Mouse (Mus musculus): Measurements from ENCODE around the gene Gpx7.
A peak's percentile ranks its signal among the peaks of the same experiment; 100 is the strongest.

Gpx7 gene

DNA sequence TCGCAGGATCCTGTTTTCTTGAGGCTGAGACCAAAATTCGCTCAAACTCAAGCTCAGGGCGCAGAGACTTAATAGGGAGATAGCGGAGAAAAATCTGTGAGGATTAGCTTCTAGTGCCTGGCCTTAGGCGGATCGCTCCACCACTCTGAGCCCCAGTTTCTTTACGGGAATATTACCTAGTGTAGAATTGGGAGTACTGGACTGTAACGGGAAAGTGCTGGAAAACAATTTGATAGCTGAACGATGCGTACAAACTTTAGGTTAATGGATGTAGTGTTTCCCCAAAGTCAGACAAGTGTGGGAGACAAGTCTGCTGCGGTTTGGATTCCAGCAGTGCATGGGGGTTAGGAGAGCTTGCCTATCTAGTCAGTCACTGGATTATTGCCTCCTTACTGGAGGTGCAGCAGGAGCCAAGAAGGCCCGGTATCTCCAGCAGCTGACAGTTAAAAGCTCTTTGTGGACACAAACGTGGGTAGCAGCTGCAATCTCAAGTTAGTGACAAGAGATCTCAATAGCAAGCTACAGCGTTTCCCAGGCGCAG, at the start of gene Gpx7:
Gene Gpx7 (minus strand): TSS at position 101 of the 541 bp plus-strand sequence.
- DNase-seq (ENCODE audit: inconsistent age in 2 of 2, low spot score in 1 of 2): no peak

DNA sequence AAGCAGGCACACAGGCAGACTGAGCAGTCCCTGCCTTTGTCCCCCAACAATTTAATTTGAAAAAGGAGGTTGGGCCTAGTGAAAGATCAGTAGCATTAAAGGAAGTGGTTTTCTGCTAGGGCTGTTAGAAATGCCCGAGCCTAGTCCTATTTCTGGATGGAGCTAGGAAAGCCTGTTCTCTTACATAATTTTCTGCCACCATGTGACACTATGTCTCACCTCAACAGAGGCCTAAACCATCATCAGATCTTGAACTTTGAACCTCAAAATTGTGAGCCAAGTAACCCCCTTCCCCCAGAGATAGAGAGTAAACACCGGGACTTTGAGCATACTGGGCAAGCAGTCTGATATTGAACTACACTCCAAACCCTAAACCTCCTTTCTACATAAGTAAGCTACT, 49.3 kb upstream of the Gpx7 start:
- DNase-seq (ENCODE audit: inconsistent age in 2 of 2, low spot score in 1 of 2): no peak

DNA sequence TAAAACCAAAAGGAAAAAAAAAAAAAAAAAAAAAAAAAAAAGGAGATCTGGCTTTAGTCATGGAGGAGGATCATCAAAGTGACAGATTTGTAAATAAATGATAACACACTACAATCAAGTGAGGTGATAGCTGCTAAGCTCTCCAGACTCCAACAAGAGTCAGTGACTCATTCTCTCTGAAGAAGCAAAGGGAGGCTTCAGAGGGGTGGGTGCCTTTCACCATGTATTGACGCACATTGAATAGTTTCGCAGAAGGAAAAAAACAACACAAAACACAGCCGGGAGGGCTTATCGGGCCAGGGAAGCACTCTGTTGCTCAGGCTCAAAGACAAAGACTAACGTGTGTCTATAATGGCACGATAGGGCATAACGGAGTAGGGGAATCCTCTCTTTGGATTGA, 41.3 kb upstream of the Gpx7 start:
- DNase-seq (ENCODE audit: inconsistent age in 2 of 2, low spot score in 1 of 2): no peak

DNA sequence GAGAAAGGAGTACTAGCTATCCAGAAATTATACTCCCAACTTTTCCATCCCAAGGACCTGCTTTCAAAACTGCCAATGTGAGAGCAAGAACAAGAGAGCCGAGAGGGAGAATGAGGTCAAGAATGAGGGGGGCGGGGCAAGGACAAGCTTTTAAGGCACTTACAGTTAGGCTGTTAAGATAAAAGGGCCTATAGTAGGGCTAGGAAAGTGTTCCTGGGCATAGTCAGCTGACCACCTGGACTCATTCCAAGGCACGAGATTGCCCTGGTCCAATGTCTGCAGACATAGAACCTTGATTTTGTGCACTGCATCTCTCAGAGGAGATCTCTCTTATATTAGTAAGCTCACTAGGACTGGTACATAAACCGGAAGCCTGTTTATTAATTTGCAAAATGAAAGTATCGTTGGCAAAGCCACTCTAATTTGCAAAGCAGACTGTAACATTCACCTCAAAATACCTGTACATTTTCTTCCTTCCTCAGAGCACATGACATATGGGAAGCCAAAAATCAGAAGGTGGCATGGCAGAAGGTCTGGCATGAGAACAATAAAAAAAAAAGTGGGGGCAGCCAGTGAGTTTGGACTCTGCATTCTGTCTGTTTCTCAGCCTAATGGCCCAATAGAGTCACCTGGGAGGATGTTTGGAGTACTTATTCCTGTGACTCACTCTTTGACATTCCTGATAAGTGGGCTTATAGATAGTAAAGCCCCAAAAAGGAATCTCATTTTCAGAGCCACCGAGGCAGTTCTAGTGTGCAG, 31.5 kb upstream of the Gpx7 start:
- DNase-seq (ENCODE audit: inconsistent age in 2 of 2, low spot score in 1 of 2): peak in 1 of 2 experiments; percentile 37

DNA sequence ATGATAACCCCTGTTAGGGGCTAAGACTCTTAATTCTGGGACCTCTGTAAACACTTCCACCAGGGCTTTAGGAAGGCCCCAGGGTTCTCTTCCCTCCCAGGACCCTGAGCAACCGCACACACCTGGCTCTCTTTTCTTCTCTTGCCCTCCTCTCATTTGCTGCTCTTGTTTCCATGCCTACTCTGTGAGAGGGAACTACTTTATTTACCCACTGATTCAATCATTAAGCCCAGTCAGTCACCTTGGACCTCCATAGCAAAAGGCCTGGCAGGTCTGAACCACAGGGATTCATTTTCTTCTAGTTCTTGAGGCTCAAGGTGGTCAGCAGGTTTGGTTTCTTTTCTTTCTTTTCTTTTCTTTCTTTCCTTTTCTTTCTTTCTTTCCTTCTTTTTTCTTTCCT, 29.5 kb upstream of the Gpx7 start:
- no peak for DNase-seq (ENCODE audit: inconsistent age in 2 of 2, low spot score in 1 of 2)

DNA sequence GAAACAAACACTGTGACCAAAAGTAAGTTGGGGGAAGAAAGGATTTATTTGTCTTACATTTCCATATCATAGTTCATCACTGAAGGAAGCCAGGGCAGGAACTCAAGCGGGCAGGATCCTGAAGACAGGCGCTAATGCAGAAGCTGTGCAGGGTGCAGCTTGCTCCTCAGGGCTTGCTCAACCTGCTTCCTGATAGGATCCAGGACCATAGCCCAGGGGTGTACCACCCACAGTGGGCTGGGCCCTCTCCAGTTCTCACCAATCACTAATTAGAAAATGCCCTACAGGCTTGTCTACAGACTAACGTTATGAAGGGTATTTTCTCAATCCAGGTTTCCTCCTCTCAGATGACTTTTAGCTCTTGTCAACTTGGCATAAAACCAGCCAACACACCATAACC, 28.9 kb upstream of the Gpx7 start:
- no peak for DNase-seq (ENCODE audit: inconsistent age in 2 of 2, low spot score in 1 of 2)

DNA sequence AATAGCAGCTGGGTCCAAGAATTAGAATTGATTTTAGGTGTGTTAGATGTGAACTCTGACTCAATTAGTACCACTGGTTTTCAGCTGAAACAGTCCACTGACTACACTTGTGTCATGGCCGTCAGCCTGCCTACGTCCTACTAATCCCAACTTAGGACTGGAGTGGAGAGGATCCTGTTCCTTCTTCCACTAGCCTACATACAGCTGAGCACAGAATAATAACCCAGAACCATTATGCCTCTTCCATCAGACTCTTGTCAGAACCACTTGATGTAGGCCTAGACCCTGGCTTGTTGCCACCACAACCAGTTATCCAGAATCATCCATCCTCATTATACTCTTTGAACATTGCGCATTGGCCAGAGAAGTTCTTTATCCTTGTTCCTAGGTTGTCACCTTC, 28.0 kb upstream of the Gpx7 start:
- DNase-seq (ENCODE audit: inconsistent age in 2 of 2, low spot score in 1 of 2): no peak

DNA sequence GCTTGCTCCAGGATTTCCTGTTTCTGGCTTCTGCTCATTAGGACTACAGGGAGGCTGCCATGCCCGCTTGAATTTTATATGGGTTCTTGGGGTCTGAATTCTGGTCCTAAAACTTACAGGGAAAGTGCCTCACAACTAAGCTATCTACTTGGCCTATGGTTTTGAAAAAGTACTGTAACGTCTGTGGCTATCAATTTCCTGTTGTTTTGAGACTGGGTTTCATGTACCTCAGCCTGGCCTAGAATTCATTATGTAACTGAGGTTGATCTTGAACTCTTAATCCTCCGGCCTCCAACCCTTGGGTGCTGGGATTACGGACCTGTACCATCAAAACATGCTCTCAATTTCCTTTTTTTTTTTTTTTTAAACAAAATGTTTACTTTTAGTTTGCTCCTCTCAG, 27.5 kb upstream of the Gpx7 start:
- DNase-seq (ENCODE audit: inconsistent age in 2 of 2, low spot score in 1 of 2): no peak

DNA sequence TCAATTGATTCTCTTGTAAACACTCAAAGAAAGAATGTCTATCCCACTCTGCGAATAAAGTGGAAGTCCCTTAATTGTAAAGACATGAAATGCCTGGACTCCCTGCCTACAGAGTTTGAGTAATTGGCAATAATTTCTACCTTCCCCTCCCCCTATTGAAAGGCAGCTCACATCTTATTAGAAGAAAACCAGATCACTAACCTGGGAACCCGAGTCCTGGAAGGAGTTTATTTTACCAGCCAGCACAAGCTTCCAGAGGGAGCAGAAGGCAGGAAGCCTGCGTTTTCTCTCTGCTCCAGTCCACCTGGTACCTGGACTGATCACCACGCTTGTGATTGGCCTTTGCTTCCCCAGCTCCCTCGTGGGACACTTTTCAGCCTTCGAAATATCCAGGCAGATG, 26.6 kb upstream of the Gpx7 start:
- DNase-seq (ENCODE audit: inconsistent age in 2 of 2, low spot score in 1 of 2): no peak

DNA sequence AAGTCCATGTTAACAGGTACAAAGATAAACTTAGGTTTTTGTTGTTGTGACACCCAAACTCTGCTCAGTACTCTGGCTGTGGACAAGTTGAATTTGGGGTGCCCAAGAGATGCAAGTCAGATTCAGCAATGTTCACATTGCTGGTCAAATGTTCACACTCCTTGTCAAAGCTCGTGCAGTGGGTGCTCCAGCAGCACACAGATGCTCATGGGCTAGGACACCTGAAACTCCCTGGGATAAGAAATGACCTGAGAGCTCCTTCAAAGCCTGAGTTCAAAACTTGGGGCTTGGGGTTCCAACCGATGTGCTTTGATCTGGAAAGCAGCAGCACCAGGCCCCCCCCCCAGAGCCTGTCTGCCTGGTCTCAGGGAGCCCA, 24.8 kb upstream of the Gpx7 start:
- DNase-seq (ENCODE audit: inconsistent age in 2 of 2, low spot score in 1 of 2): no peak

DNA sequence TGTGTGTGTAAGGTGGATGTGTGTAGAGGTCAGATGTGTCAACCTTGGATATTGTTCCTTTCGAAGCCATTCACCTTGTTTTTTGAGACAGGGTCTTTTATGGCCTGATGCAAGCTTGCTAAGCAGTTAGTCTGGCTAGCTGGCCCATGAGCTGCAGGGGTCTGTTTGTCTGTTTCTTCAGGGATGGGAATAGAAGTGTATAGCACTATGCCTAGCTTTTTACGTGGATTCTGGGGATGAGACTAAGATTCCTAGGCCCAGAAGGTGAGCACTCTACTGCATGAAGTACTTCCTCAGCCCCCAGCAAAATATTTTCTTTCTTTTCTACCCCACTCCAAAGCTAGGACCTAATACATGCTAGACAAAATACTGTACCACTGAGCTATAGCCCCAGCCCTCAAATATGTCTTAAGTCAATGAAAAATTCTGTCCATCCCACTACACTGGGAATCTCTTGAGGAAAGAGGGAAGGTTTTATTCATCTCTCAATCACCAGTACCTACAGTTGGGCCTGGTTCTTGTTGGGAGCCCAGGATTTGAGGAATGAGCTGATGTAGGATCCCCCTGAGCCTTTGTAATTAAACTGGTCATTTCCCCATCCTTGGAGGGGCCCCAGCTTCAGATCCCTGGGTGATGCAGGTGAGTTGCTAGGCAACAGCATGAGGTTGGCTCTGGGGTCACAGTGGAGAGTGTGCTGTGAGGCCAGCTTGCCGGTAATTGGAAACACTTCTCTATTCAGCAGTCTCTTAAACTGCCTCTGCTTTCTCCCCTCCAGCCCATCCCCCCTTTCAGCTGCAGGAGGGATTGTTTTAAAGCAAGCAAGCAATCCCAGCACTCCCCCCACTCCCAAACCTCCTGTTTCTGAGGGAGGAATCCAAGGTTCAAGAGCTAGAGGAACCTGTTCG, 24.1 kb upstream of the Gpx7 start:
- DNase-seq (ENCODE audit: inconsistent age in 2 of 2, low spot score in 1 of 2): no peak

DNA sequence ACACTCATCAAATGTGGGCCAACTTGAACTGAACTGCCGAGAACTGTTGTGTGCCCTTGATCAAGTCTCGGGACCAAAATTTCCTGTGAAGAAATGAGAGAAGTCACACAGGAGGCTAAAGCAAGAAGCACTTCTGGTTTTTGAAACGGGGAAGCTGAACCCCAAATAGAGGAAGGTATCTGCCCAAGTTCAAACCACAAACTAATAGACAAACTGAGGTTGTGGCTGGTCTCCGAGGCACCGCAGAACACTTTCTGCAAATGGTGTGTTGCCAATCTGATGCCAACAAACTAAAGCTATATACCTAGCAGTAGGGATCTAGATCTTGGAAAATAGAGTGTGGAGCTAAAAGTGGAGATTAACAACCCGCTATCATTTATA, 21.6 kb upstream of the Gpx7 start:
- no peak for DNase-seq (ENCODE audit: inconsistent age in 2 of 2, low spot score in 1 of 2)

DNA sequence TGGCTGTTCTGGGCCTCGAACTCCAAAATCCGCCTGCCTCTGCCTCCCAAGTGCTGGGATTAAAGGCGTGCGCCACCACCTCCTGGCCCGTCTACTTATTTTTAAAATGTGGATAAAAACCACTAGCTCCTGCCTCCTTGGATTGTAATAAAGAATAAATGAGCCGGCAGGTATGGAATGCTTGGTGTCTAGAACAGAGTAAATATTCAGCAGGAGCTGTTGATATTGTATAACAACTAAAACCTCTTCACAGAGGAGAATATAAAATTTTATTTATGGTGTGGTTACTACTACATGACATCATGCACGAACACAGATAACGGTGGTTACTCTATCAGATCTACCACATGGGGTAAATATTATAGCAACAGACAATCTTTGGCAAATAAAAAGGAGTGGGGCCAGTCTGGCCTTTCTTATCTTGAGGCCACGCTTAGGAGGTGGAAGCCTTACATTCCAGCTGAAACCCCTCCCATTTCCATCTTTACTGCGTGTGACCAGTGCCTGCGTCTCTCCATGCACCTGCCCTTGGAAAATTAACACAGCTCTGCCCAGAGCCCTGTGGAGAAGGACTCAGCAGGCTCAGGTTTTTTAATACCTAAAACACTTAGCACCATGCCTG, 21.1 kb upstream of the Gpx7 start:
- no peak for DNase-seq (ENCODE audit: inconsistent age in 2 of 2, low spot score in 1 of 2)

DNA sequence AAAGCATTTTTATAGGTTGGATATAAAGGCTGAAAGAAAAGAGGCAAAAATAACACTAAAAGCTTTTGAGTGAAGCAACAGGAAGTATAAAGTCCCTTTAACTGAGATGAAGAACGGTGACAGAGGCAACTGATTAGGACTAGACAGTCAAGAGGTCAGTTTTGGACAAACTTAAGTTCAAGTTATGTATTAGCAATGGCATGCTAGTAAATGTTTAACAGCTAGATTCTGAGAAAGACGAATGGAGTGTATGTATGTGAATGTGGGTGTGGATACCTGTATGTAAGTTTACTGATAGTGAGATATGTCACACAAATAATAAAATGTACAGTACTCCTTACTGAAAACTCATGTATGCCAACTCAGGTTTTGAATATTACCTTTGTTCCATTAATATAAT, 17.8 kb upstream of the Gpx7 start:
- DNase-seq (ENCODE audit: inconsistent age in 2 of 2, low spot score in 1 of 2): no peak

DNA sequence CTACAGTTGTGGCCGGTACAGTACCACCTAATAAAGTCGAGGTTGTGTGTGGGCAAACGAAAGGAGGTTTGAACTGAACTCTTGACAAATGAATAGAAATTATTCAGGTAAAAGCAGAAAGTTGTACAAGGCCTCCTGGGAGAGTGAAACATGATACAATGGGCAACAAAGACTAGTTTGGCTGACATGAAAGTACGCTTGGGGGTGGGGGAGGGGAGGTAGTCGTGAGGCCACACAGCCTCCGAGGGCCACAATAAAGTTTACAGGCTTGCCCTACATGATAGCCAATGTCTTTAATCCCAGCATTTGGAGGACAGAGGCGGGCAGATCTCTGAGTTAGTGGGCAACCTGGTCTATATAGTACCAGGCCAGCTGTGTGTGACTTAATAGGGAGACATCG, 860 bp upstream of the Gpx7 start:
- DNase-seq (ENCODE audit: inconsistent age in 2 of 2, low spot score in 1 of 2): no peak

DNA sequence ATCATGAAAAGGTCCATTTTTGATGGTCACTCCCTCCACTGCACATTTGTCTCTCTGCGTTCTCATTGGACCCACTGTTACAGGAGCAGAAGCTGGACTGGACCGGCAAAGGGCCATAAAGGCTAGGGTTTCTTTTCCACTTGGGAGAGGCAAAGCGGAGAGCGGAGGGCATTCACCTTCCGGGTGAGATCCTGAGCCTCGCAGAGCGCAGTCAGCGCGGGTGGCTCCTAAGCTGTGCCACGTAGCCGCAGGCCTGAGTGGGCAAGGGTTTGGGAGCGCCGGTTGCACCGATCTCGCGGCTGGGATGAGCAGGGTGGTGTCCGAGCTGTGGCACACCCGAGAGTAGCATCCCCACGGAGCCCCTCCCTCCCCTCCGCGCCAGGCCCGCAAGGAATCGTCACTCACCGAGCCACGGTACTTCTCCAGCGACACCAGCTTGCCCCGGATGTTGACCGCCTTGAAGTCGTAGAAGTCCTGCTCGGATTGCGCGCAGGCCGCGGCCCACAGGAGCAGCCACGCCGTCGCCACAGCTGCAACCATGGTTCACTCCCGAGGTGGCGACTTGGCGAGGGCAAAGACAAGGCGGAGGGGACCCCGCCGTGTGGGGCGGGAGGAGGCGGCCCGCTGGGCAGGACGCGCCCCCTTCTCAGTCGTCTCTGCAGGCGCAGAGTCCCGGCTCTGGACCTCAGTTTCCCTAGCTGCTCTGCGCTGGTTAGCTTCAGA, 462 bp downstream of the Gpx7 start:
- peak; percentile 78 to 92 for DNase-seq (ENCODE audit: inconsistent age in 2 of 2, low spot score in 1 of 2)

DNA sequence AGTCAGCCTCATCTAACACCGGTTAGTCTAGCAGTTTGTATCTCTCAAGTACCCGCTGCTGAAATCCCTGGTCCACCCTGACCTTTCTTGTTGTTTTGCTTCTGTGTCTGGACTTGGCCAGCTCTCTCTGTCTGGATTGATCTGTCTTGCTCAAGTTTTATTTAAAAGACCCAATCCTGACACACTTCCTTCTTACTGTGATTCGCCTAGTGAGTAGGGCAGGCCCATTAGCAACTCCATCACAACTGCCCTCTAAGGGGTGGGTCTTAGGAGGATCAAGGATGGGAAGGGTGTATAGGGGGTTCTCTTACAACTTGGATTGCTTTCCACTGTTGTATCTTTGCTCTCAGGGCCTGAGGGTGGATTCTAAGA, 1.0 kb downstream of the Gpx7 start:
- no peak for DNase-seq (ENCODE audit: inconsistent age in 2 of 2, low spot score in 1 of 2)

DNA sequence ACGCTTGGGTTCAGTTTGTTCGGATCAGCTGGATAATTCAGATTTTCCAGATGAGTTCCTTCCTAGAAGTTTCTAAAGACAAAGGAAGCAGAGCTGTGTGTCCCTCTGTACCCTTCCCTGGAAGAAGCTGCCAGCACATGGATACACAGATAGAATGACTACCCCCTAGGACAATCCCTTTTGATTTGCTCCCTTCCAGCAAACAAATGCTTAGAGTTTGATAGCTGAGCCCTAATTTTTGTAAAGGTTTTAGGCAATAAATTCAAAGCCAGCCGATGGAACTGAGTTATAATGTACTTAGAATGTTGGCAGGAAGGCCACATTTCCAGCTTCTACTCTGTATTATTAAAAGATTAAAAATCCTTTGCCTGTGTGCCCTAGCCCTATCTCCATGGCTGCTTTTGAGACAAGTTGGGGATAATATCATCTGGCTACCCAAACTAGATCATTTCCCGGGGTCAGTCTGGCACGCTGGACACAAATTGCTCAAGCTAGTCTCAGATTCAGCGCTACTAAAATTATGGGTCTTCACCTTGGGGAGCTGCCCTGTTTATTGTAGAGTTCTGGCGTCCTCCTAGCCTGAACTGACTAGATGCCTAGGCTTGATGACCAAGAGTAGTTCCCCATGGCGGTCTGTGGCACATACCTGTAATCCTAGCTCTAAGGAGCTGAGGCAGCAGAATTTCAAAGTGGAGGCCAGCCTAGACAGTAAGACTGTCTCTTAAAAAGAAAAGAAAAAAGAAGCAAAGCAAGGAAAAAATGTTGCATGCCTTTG, 2.7 kb downstream of the Gpx7 start:
- DNase-seq (ENCODE audit: inconsistent age in 2 of 2, low spot score in 1 of 2): no peak

DNA sequence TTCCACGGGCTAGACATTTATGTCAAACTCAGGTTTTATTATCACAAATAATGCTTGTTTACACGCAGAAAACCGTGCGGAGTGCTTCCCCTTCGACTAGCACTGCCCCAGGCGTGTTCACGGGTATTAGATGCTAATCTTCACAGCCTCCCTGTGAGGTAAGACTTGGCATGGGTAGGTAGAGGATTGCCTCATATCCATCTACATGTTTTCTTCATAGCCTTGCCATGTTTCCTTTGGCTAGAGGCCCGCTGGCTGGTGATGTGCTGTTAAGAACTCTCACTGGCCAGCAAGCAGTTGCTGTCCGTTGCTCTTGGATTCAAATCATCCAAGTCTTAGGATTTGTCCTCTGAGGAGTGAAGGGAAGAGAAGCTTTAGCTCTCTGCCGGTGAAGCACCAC, 6.4 kb downstream of the Gpx7 start:
- peak in 1 of 2 experiments; percentile 40 for DNase-seq (ENCODE audit: inconsistent age in 2 of 2, low spot score in 1 of 2)

DNA sequence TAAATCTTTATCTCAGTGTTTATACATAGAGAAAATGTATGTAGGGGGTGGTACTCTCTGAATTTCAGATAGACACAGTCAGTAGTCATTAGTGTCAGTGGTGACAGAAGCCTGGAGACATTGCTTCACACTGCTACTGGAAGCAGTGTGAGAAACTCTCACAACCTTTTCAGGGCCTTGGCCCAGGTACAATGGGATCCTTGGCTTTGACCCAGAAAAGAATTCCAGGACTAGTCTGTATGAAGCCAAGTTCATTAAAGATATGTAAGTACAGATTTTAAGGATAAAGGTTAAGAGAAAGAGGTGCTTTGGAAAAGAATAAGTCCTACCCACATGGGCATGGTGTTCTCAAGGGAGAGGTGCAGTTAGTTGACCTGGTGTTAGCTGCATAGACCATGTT, 12.5 kb downstream of the Gpx7 start:
- no peak for DNase-seq (ENCODE audit: inconsistent age in 2 of 2, low spot score in 1 of 2)

Data from adrenal gland, adult (tissue).